Mouse (Mus musculus) heart, embryonic 12.5 days (tissue): Measurements from ENCODE around the gene Clcn7. TPM values are rescaled to one million over a fixed set of nuclear protein-coding genes. Genes with fewer than 3 reads are reported as not detected.

Experiments used
- ATAC-seq: fragments of 200-750 bp; cut with Nextera tagmentation; 2 replicates; pipeline ENCODE4 v1.8.0; 2017; ENCODE audit warnings: moderate TSS enrichment, moderate library complexity; ENCODE audit not compliant: insufficient number of reproducible peaks, low FRiP score
- H3K27ac ChIP-seq: fragments of 300-500 bp; sonication (generic); 2 replicates; pipeline ENCODE4 v1.5.1; 2016; ENCODE audit warnings: mild to moderate bottlenecking, moderate library complexity; ENCODE audit not compliant: poor library complexity, severe bottlenecking
- H3K27me3 ChIP-seq: fragments of 300-500 bp; sonication (generic); replicated peaks from 2 replicates; pipeline ENCODE4 v1.6.1; 2016; ENCODE audit warnings: mild to moderate bottlenecking, moderate library complexity
- H3K36me3 ChIP-seq: fragments of 300-500 bp; sonication (generic); 2 replicates; pipeline ENCODE4 v1.6.1; 2016; ENCODE audit warnings: mild to moderate bottlenecking, moderate library complexity
- H3K4me1 ChIP-seq: fragments of 300-500 bp; sonication (generic); replicated peaks from 2 replicates; pipeline ENCODE4 v1.6.1; 2016; ENCODE audit warnings: mild to moderate bottlenecking
- H3K4me2 ChIP-seq: fragments of 300-500 bp; sonication (generic); 2 replicates; pipeline ENCODE4 v1.6.1; 2016; ENCODE audit warnings: mild to moderate bottlenecking, moderate library complexity
- H3K4me3 ChIP-seq: fragments of 300-500 bp; sonication (generic); 2 replicates; pipeline ENCODE4 v1.5.1; 2016; ENCODE audit warnings: mild to moderate bottlenecking
- H3K9ac ChIP-seq: fragments of 300-500 bp; sonication (generic); 2 replicates; pipeline ENCODE4 v1.6.1; 2016; ENCODE audit warnings: mild to moderate bottlenecking, moderate library complexity
- H3K9me3 ChIP-seq: fragments of 300-500 bp; sonication (generic); replicated peaks from 2 replicates; pipeline ENCODE4 v1.6.1; 2016; ENCODE audit warnings: mild to moderate bottlenecking, moderate library complexity
- WGBS: fragments of 180-500 bp; shearing (Covaris S2); methylation state at CpG from one replicate; pipeline ENCODE4 v1.1.7; 2016; 5-methylcytosine and 5-hydroxymethylcytosine counted together
- polyA plus RNA-seq: library from polyadenylated mRNA; unstranded; fragments of >200 nt; fragmentation: Nextera tagmentation; extraction: Ambion mirVana; gene quantifications from 2 replicates; pipeline ENCODE4 v1.2.1, GENCODE M21; 2016

The Clcn7 gene
- polyA plus RNA-seq, 1 experiment from 2014 or later = 21.1 TPM

DNA sequence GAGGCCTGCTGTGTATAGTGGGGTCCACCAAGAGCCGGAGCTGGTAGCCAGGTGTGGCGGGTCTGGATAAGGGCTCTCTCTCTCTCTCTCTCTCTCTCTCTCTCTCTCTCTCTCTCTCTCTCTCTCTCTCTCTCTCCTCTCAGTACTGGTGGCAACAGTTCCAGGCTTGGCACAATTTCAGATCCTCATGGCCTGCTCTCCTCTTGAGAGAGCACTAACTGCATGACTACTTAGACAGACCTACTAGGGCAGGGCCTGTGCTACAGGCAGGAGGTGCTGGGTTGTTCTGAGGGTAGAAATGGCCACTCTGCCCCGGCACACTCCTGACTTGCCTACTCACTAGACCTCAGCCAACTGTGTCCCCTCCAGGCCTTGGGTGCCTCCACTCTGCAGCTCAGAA lies 39.4 kb downstream of the Clcn7 start:
- no peak overlapping the region for H3K27ac ChIP-seq
- WGBS = 87% methylated on average over 3 of the region's 3 CpGs

DNA sequence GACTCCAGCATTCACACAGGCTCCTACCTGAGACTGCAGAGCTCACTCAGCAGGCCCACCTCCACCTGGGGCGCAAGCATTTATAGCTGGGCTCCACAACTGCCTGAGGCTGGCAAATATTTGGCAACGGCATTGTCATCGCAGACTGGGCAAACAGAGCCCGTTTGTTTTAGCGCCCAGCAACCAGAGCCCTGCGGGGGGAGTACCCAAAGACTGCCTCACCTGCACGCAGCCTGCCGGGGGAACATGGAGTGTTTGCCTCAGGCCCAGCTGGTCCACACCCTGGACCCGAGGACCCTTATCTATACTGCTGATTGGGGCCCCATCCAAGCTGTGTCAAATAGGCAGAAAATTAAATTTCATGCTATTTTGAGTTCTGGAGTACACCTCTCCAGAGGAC lies 42.2 kb downstream of the Clcn7 start, which contains the start of gene Gm38655:
Gene Gm38655 (minus strand): TSS at position 61 of the 400 bp plus-strand sequence.
- Histone ChIP-seq H3K4me1 (peaks cover 10% of the 10 kb centered on the region), H3K9me3 (no peaks in the 10 kb centered on the region), H3K4me2 (no peak within 1 kb of the TSS), H3K27me3 (peaks cover 24% of the 10 kb centered on the region), H3K9ac (no peak within 1 kb of the TSS), H3K27ac (no peak within 1 kb of the TSS), H3K36me3 (no peaks in the 10 kb centered on the region), H3K4me3 (no peak within 1 kb of the TSS)
- WGBS = 72% methylated on average over 9 of the region's 9 CpGs
- no peak for ATAC-seq

More for the DNA sequence above, 39.4 kb downstream of the Clcn7 start:
- H3K4me1 ChIP-seq = peaks cover 10% of the 10 kb centered on the region
- H3K4me2 ChIP-seq = no peak overlapping the region
- peaks cover 18% of the 10 kb centered on the region for H3K27me3 ChIP-seq
- H3K9ac ChIP-seq = no peak overlapping the region
- ATAC-seq = no peak
- H3K9me3 ChIP-seq = no peaks in the 10 kb centered on the region
- no peak overlapping the region for H3K4me3 ChIP-seq
- no peaks in the 10 kb centered on the region for H3K36me3 ChIP-seq

DNA sequence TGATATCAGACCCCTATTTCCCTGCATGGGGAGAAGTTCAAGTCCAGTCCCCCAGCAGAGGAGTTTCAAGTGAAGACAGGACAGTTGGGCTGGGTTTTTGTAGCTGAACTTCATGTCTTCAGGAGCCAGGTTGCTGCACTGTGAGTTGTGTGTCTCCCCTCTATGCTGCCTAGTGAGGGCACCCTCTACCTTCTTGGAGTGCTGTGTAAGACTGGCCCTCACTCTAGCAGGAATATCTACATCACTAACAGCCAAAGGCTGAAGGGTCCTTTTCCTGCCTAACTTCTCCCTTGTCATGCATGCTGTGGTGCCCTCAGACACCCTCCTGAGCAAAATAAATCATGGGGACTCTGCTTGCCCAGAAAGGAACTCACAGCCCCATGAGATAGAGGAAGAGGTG lies 50.0 kb downstream of the Clcn7 start:
- Histone ChIP-seq H3K4me1 (peaks cover 15% of the 10 kb centered on the region), H3K36me3 (peaks cover 3% of the 10 kb centered on the region; the same call in 1 of the 2 replicates), H3K27ac (no peak overlapping the region), H3K4me3 (peak overlapping the region; percentile 87; the same call in 1 of the 2 replicates), H3K9me3 (no peaks in the 10 kb centered on the region), H3K4me2 (peak overlapping the region; percentile 93; the same call in 1 of the 2 replicates), H3K9ac (no peak overlapping the region), H3K27me3 (peaks cover 15% of the 10 kb centered on the region)
- ATAC-seq = no peak

DNA sequence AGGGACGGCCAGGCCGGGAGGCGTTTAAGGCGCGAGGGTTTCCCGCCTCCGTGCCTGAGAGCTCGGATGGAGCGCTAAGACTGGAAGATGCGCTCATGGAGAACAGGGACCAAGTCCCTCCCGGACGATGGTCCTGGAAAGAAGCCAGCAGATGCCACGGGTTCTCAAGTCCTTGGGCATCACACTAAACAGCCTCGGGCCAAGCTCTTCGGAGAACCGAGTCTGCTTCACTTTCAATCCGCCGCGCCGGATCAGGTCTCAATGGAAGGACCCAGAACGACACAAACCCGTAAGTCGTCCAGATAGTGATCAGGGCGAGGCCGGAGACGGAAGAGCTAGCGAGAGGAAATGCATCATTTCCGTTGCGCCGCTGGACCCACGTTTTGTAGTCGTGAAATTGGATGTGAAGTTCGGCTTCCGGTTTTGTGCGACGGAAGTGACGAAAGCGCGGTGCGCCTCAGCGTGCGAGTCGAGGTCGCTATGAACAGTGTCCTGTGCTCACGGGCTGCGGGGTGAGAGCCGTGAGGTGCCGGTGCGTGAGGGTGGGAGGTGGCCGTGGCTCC lies 51.0 kb downstream of the Clcn7 start, which contains the start of gene BC003965:
Gene BC003965 (plus strand): TSS at position 426 of the 563 bp plus-strand sequence.
- Histone ChIP-seq H3K27me3 (peaks cover 15% of the 10 kb centered on the region), H3K36me3 (peaks cover 3% of the 10 kb centered on the region; the same call in 1 of the 2 replicates), H3K4me1 (peaks cover 18% of the 10 kb centered on the region), H3K9me3 (no peaks in the 10 kb centered on the region), H3K4me3 (peak within 1 kb of the TSS; percentile 87), H3K9ac (peak within 1 kb of the TSS; percentile 88), H3K27ac (peak within 1 kb of the TSS; percentile 87), H3K4me2 (peak within 1 kb of the TSS; percentile 93)
- ATAC-seq = peak; percentile 81
- WGBS = under 1% methylated on average over 50 of the region's 50 CpGs

DNA sequence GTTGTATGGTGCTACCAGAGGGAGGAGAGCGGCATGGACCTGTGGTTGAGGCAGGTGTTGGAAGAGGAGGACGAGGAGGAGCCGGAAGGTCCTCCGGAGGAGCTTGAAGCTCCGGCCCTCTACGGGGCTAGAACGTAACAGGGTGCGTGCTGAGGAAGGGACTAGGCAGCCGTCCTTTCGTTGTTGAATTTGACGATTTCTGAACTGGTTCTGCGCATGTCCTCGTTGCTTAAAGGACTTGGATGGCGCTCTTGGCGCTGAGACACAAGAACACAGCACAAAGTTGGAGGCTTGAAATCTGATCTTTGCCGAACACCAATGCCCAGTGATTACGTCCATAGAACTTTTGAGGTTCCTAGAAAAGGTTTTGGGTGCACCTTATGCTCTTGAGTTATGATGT lies 51.8 kb downstream of the Clcn7 start:
- peak overlapping the region; percentile 87 for H3K4me3 ChIP-seq
- peak overlapping the region; percentile 62; the same call in 1 of the 2 replicates for H3K27ac ChIP-seq
- 6% methylated on average over 17 of the region's 17 CpGs for WGBS
- H3K36me3 ChIP-seq = peaks cover 3% of the 10 kb centered on the region; the same call in 1 of the 2 replicates
- H3K4me1 ChIP-seq = peaks cover 25% of the 10 kb centered on the region
- H3K9ac ChIP-seq = peak overlapping the region; percentile 88
- H3K4me2 ChIP-seq = peak overlapping the region; percentile 93
- peaks cover 15% of the 10 kb centered on the region for H3K27me3 ChIP-seq
- no peak for ATAC-seq
- H3K9me3 ChIP-seq = no peaks in the 10 kb centered on the region

DNA sequence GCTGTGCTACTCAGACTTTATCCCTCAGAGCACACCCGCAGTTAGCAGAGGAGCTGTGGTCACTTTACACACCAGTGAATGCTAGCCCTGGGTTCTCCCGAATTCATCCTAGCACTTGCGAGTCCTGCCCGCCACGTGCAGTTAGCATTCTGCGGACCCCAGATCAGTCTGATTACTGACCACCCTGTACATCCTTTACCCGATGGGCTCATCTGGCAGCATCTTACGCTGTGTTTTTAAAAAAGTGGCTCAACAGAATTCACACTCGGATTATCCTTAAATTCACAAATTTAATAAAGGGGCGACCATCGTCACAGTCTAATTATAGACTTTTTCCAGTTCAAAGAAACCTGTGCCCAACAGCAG lies 54.6 kb downstream of the Clcn7 start:
- Histone ChIP-seq H3K9me3 (no peaks in the 10 kb centered on the region), H3K36me3 (peaks cover 15% of the 10 kb centered on the region), H3K4me2 (peak overlapping the region; percentile 83), H3K27ac (peak overlapping the region; percentile 84), H3K9ac (peak overlapping the region; percentile 95), H3K4me1 (peaks cover 26% of the 10 kb centered on the region), H3K4me3 (peak overlapping the region; percentile 98), H3K27me3 (no peaks in the 10 kb centered on the region)
- WGBS = 6% methylated on average over 11 of the region's 11 CpGs
- ATAC-seq = no peak; the same call in 1 of the 2 replicates

DNA sequence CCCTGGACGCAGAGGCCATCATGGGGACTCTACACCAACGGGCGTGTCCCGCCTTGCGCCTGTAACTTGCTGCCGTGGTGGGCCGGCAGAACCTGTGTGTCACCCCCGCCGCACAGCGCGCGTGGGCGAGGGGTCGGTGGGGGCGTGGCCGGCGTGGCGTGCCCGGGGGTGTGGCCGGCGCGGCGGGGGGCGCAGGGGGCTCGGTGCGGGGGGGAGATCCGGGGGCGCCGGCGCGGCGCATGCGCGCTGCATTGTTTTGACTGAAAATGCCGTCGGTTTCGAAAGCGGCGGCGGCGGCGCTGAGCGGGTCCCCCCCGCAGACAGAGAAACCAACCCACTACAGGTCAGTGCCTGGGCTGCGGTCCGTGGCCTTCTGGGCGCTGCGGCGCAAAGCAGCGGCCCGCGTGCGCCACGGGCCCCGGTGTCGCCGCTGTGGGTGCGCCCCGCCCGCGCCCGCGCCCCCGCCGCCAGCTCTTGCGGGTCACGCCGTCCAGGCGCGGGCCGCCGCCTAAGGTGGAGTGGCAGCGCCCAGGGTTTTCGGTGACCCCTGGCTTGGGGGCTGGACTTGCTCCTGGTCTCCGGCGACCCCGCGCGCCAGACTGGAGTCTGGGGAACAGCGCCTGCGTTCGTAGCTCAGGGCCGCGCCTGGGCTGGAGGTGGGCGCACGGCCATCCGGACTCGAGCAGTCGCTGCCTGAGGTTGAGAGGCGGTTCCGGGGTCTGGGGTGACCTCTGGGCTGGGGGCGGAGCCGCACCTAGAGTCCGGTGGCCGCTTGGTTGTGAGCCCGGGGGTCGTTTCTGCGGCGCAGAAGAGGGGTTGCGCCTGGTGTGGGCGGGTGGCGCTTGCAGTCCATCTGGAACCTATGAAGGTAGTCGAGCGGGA lies 55.2 kb downstream of the Clcn7 start, which contains the start of gene Unkl:
Gene Unkl (plus strand): TSS at position 248 of the 882 bp plus-strand sequence.
- peak within 1 kb of the TSS; percentile 83 for H3K4me2 ChIP-seq
- peaks cover 15% of the 10 kb centered on the region for H3K36me3 ChIP-seq
- under 1% methylated on average over 100 of the region's 104 CpGs for WGBS
- peak within 1 kb of the TSS; percentile 95 for H3K9ac ChIP-seq
- peak; percentile 61 for ATAC-seq
- no peaks in the 10 kb centered on the region for H3K9me3 ChIP-seq
- peak within 1 kb of the TSS; percentile 84 for H3K27ac ChIP-seq
- no peaks in the 10 kb centered on the region for H3K27me3 ChIP-seq
- H3K4me1 ChIP-seq = peaks cover 26% of the 10 kb centered on the region
- H3K4me3 ChIP-seq = peak within 1 kb of the TSS; percentile 98

DNA sequence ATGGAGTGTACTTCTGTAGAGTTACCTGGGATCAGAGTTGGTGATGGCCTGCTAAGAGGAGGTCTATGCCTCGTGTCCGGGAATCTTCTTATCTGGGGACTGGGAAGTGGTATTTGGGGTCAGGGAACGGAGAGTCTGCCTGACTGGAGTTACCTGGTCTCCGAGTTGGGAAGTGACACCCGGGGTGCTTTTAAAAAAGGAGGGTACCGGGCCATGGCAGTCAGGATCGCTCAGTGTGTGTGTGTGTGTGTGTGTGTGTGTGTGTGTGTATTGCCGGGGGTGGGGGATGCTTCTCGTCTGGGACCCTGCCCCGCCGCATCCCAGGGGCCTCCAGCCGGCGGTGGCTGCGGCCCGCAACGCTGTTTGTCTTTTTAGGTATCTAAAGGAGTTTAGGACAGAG lies 55.9 kb downstream of the Clcn7 start:
- no peaks in the 10 kb centered on the region for H3K9me3 ChIP-seq
- H3K4me3 ChIP-seq = peak overlapping the region; percentile 98
- peak overlapping the region; percentile 83 for H3K4me2 ChIP-seq
- peaks cover 21% of the 10 kb centered on the region for H3K36me3 ChIP-seq
- H3K27me3 ChIP-seq = no peaks in the 10 kb centered on the region
- 2% methylated on average over 16 of the region's 16 CpGs for WGBS
- peaks cover 26% of the 10 kb centered on the region for H3K4me1 ChIP-seq
- H3K27ac ChIP-seq = no peak overlapping the region
- H3K9ac ChIP-seq = peak overlapping the region; percentile 95
- no peak for ATAC-seq

DNA sequence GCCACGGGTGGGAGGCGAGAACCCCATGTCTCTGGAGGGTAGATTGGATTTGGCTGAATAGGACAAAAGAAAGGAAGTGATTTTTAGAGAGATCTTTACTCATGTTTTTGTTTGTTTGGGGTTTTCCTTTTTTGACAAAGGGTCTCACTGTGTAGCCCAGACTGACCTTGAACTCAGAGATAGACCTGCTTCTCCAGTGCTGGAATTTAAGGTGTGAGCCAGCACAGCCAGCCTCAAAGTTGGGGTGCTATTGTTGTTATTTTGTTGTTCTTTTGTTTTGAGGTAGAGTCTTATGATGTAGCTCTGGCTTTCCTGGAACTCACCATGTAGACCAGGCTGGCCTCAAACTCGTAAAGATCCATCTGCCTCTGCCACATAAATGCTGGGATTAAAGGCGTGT lies 69.2 kb downstream of the Clcn7 start:
- Histone ChIP-seq H3K4me2 (no peak overlapping the region), H3K9me3 (no peaks in the 10 kb centered on the region), H3K4me1 (no peaks in the 10 kb centered on the region), H3K9ac (no peak overlapping the region), H3K27ac (no peak overlapping the region), H3K4me3 (no peak overlapping the region), H3K36me3 (peaks cover 80% of the 10 kb centered on the region), H3K27me3 (no peaks in the 10 kb centered on the region)
- no peak for ATAC-seq
- WGBS = 90% methylated on average over 4 of the region's 4 CpGs

DNA sequence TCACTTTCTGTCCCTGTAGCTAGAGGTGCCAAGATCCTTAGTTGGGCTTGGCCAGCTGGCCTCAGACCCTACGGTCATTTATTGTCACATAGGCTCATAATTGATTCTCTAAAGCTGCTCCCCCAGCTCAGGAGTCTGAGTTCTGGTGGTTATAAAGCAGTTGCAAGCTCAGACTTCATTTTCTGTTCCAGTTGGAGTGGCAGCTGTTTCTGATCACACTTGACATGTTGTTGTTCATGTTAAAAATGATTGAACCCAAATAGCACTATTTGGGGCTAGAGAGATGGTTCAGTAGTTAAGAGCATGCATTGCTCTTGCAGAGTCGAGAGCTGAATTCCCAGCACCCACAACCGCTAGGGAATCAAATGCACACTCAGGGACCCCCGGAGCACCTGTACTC lies 76.8 kb downstream of the Clcn7 start:
- no peak overlapping the region for H3K27ac ChIP-seq
- whole genome bisulfite sequencing = 91% methylated on average over 4 of the region's 4 CpGs
- no peak for ATAC-seq
- H3K4me1 ChIP-seq = no peaks in the 10 kb centered on the region
- H3K4me2 ChIP-seq = no peak overlapping the region
- peaks cover 87% of the 10 kb centered on the region for H3K36me3 ChIP-seq
- no peak overlapping the region for H3K9ac ChIP-seq
- no peaks in the 10 kb centered on the region for H3K9me3 ChIP-seq
- H3K27me3 ChIP-seq = no peaks in the 10 kb centered on the region
- no peak overlapping the region for H3K4me3 ChIP-seq
